Comparison of ENCODE assay signal across 21 mouse cellular contexts in the genomic region with DNA sequence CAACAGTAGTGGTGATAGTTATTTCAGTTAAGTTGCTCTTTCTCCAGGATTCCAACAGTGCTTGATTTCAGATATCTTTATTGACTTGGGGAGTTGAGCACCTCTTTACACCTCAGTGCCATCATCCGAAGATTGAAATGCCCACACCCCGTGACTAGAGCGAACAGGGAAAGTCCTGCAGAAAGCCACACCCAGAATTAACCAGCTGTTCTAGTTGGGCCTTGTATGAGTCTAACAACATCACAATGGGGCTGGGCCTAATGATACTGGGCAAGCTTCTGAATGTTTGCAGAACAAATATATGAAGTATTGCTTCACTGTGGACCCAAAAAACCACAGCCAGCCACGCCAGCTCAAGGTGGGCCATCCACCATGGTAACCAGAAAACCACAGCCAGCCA.
"Had no signal": no experiment of that assay in that cellular context is flagged by ENCODE, and none has a peak within 500 bp of the region (broad histone marks: within the 10 kb centered on the region; RNA-seq: fewer than 3 reads in every experiment).

No protein-coding gene starts in this region.

- ATAC-seq: intestine, postnatal 0 days; liver, postnatal 0 days; midbrain, embryonic 15.5 days had no signal

- H3K4me1 ChIP-seq: limb, embryonic 12.5 days; limb, embryonic 15.5 days; lung, embryonic 15.5 days; midbrain, embryonic 12.5 days; midbrain, embryonic 15.5 days had no signal

- DNase-seq: kidney, adult 2 months; kidney, postnatal 36 days; layer of hippocampus, postnatal 36 days; left cerebral cortex, postnatal 4 days; liver, postnatal 0 days; retina, postnatal 1 day; right cerebral cortex, postnatal 25 days; spleen, adult 18-20 months; thymus, postnatal 4 days had no signal

- H3K9ac ChIP-seq: limb, embryonic 12.5 days; limb, embryonic 15.5 days; liver, embryonic 14.5 days; liver, postnatal 0 days; lung, embryonic 15.5 days; midbrain, embryonic 12.5 days; midbrain, embryonic 15.5 days; neural tube, embryonic 13.5 days had no signal

- H3K27me3 ChIP-seq: limb, embryonic 15.5 days; lung, embryonic 15.5 days; midbrain, embryonic 15.5 days had no signal

- H3K4me2 ChIP-seq: limb, embryonic 12.5 days; limb, embryonic 15.5 days; liver, embryonic 11.5 days; lung, embryonic 15.5 days; midbrain, embryonic 12.5 days; midbrain, embryonic 15.5 days; neural tube, embryonic 13.5 days had no signal

- H3K27ac ChIP-seq: kidney, postnatal 0 days; left cerebral cortex, adult 2 months; limb, embryonic 12.5 days; limb, embryonic 15.5 days; liver, embryonic 14.5 days; lung, embryonic 15.5 days; macrophage; midbrain, embryonic 12.5 days; midbrain, embryonic 15.5 days; neural tube, embryonic 13.5 days had no signal

- H3K9me3 ChIP-seq: limb, embryonic 12.5 days; limb, embryonic 15.5 days; lung, embryonic 15.5 days; midbrain, embryonic 12.5 days; midbrain, embryonic 15.5 days; neural tube, embryonic 13.5 days had no signal

- H3K36me3 ChIP-seq: limb, embryonic 12.5 days; limb, embryonic 15.5 days; lung, embryonic 15.5 days; midbrain, embryonic 12.5 days; midbrain, embryonic 15.5 days; neural tube, embryonic 13.5 days had no signal

- H3K4me3 ChIP-seq: left cerebral cortex, adult 2 months; limb, embryonic 12.5 days; limb, embryonic 15.5 days; lung, embryonic 15.5 days; midbrain, embryonic 12.5 days; midbrain, embryonic 15.5 days; neural tube, embryonic 13.5 days had no signal
